Mouse (Mus musculus) hindbrain, embryonic 12.5 days (tissue): ENCODE results near the gene Foxred1. TPM values are rescaled to one million over a fixed set of nuclear protein-coding genes. Genes with fewer than 3 reads are reported as not detected.

ENCODE experiments used
- ATAC-seq: fragments of 200-750 bp; cut with Nextera tagmentation; 2 replicates; pipeline ENCODE4 v1.8.0; 2017; ENCODE audit warnings: moderate TSS enrichment; ENCODE audit not compliant: low FRiP score
- H3K27ac ChIP-seq: fragments of 300-500 bp; sonication (generic); 2 replicates; pipeline ENCODE4 v1.5.1; 2016; ENCODE audit warnings: mild to moderate bottlenecking
- H3K27me3 ChIP-seq: fragments of 300-500 bp; sonication (generic); 2 replicates; pipeline ENCODE4 v1.6.1; 2016; ENCODE audit warnings: mild to moderate bottlenecking
- H3K36me3 ChIP-seq: fragments of 300-500 bp; sonication (generic); 2 replicates; pipeline ENCODE4 v1.6.1; 2016; ENCODE audit warnings: mild to moderate bottlenecking
- H3K4me1 ChIP-seq: fragments of 300-500 bp; sonication (generic); 2 replicates; pipeline ENCODE4 v1.6.1; 2016
- H3K4me2 ChIP-seq: fragments of 300-500 bp; sonication (generic); replicated peaks from 2 replicates; pipeline ENCODE4 v1.6.1; 2016; ENCODE audit warnings: mild to moderate bottlenecking
- H3K4me3 ChIP-seq: fragments of 300-500 bp; sonication (generic); 2 replicates; pipeline ENCODE4 v1.5.1; 2016; ENCODE audit warnings: mild to moderate bottlenecking
- H3K9ac ChIP-seq: fragments of 300-500 bp; sonication (generic); 2 replicates; pipeline ENCODE4 v1.6.1; 2016; ENCODE audit warnings: mild to moderate bottlenecking, moderate library complexity
- H3K9me3 ChIP-seq: fragments of 300-500 bp; sonication (generic); replicated peaks from 2 replicates; pipeline ENCODE4 v1.6.1; 2016; ENCODE audit warnings: mild to moderate bottlenecking
- whole genome bisulfite sequencing: fragments of 180-500 bp; shearing (Covaris S2); methylation state at CpG from one replicate; pipeline ENCODE4 v1.1.7; 2016; 5-methylcytosine and 5-hydroxymethylcytosine counted together
- polyA plus RNA-seq: library from polyadenylated mRNA; unstranded; fragments of >200 nt; fragmentation: Nextera tagmentation; extraction: Ambion mirVana; gene quantifications from 2 replicates; pipeline ENCODE4 v1.2.1, GENCODE M21; 2016

Gene Foxred1
- polyA plus RNA-seq: 45.7 and 50.4 TPM in 2 replicates

DNA sequence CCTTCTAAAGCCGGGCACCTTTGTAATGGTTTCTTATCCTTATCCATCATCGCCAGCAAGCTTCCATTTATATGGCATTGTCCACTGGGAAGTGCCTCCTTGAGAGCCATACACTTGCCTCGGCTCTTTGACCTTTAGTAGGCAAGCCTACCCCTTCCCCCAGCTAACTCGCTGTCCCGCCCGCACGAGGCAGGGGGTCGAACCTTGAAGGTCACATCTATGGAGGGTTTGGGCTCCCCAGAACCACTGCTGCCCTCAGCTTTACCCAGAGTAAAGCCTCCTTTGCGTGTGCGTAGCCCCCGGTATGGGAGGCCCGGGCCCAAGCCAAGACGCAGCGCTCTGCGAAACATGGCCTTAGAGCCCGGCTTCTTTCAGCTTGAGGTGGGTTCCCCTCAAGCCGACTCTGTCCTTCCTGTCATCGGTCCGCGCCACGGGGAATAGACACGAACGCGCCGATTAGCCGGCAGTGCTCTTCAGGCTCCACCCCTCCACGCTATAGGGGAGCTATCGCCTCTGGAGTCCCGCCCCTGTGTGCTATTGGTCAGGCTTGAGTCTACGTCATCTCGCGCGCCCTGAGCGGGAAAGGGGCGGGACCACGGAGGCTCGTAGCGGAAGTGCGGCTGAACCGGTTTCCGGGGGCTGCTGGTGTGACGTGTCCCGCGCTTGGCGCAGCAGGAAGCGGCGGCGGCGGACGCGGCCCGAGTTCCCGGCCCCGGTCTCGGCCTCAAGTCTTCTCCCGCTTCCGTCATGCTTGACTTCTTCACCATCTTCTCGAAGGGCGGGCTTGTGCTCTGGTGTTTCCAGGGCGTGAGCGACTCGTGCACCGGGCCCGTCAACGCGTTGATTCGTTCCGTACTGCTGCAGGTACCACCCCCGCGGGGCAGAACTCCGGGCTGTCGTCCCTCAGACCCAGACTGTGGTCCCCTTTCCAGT lies at the start of gene Foxred1:
TSS of gene Foxred1 (minus strand) at position 514 of the 933 bp plus-strand sequence.
- Histone ChIP-seq H3K27ac (peak within 1 kb of the TSS; percentile 95), H3K4me1 (peaks cover 18% of the 10 kb centered on the region), H3K9ac (peak within 1 kb of the TSS; percentile 91), H3K4me2 (peak within 1 kb of the TSS; percentile 89), H3K36me3 (peaks cover 55% of the 10 kb centered on the region), H3K27me3 (no peaks in the 10 kb centered on the region), H3K4me3 (peak within 1 kb of the TSS; percentile 78), H3K9me3 (no peaks in the 10 kb centered on the region)
- peak; percentile 100 for ATAC-seq
- under 1% methylated on average over 72 of the region's 72 CpGs for WGBS

- WGBS: 92% methylated on average over 7 of the region's 7 CpGs
- H3K4me2 ChIP-seq: no peak overlapping the region
- no peaks in the 10 kb centered on the region for H3K4me1 ChIP-seq
- H3K36me3 ChIP-seq: peaks cover 11% of the 10 kb centered on the region; the same call in 1 of the 2 replicates
- no peaks in the 10 kb centered on the region for H3K9me3 ChIP-seq
- ATAC-seq: no peak
- no peak overlapping the region for H3K9ac ChIP-seq
- no peak overlapping the region for H3K27ac ChIP-seq
- H3K4me3 ChIP-seq: no peak overlapping the region
- no peaks in the 10 kb centered on the region for H3K27me3 ChIP-seq
These were observed 46.5 kb upstream of the Foxred1 start for GRCm38 (mm10) chr9:35257365-35257764.

GRCm38 (mm10) chr9:35249476-35249875 lies 38.6 kb upstream of the Foxred1 start:
- no peak for ATAC-seq
- no peaks in the 10 kb centered on the region for H3K36me3 ChIP-seq
- H3K4me3 ChIP-seq: no peak overlapping the region
- H3K27ac ChIP-seq: no peak overlapping the region
- H3K4me2 ChIP-seq: no peak overlapping the region
- H3K9ac ChIP-seq: no peak overlapping the region
- H3K27me3 ChIP-seq: no peaks in the 10 kb centered on the region
- H3K4me1 ChIP-seq: no peaks in the 10 kb centered on the region
- H3K9me3 ChIP-seq: no peaks in the 10 kb centered on the region

DNA sequence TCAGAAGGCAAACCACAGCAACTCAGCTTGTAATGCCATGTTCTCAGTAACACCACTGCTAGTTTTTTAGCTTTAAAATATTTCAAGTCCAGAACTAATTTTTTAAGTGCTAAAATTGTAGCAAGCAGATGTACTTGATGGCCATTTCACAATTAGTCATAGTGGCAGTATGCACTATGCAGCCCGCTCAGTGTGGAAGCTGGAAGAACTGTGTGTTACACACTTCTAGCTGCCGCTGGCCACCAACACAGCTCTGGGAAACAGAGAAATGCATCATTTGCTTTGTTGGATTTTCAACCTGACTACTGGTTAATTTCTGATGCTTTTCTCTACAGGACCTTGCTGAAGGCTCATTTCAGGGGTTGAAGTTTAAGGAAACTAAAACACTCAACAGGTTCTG lies 36.5 kb upstream of the Foxred1 start:
- Histone ChIP-seq H3K27me3 (no peaks in the 10 kb centered on the region), H3K9me3 (no peaks in the 10 kb centered on the region), H3K4me3 (no peak overlapping the region), H3K4me2 (no peak overlapping the region), H3K27ac (no peak overlapping the region), H3K36me3 (no peaks in the 10 kb centered on the region), H3K4me1 (no peaks in the 10 kb centered on the region), H3K9ac (no peak overlapping the region)
- 99% methylated on average over 2 of the region's 2 CpGs for WGBS
- no peak for ATAC-seq

DNA sequence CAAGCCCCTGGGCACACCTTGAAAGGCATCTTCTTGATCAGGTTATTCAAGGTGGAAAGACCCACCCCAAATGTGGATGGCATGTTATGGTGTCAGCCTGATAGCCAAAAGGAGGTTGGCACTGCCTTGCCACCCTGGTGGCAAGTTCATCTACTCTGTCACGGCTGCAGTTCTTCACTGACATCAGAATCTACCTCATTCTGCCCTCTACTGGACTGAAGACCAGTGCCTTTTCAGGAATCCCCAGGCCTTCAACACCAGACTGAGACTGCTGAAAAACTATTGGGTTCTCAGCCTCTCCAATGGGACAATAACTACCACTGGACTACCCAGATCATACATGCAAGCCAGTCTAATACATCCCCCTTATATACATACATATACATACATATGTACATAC lies 28.9 kb upstream of the Foxred1 start:
- no peak overlapping the region for H3K27ac ChIP-seq
- no peak overlapping the region for H3K9ac ChIP-seq
- H3K4me1 ChIP-seq: no peaks in the 10 kb centered on the region
- ATAC-seq: no peak
- peaks cover 5% of the 10 kb centered on the region for H3K36me3 ChIP-seq
- 65% methylated on average over 1 of the region's 1 CpGs for WGBS
- H3K9me3 ChIP-seq: no peaks in the 10 kb centered on the region
- no peak overlapping the region for H3K4me2 ChIP-seq
- H3K27me3 ChIP-seq: no peaks in the 10 kb centered on the region
- no peak overlapping the region for H3K4me3 ChIP-seq

DNA sequence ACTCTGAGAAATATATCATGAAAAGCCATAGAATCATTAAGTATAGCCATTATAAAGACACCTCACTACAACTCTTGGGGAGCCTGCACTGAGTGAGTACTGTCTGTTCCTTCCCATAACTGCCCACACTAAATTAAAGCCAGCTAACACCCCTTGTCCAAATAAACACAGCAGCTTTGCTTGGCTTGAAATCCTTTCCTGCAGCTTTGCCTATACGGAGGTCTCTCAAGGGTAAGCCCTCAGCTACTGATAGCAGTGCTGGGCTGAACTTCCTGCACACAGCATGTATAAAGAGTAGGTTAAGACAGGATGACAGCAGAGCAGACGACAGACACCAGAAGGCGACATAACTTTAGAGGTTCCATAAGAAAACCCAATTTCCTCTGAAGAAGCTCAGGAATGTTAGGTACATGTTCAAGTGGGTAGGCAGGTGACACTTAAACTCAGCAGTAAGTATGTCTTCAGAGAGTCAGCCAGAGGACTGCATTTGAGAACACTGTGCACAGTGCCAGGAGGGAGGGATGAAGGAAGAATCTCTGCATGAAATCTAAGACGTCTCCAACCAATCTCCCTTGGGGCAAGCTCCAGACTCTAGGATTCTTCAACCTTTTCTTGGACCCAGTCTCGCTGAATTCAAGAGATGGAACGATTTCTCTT lies 28.2 kb upstream of the Foxred1 start:
- 77% methylated on average over 6 of the region's 6 CpGs for WGBS
- Histone ChIP-seq H3K27me3 (no peaks in the 10 kb centered on the region), H3K36me3 (peaks cover 12% of the 10 kb centered on the region), H3K4me1 (no peaks in the 10 kb centered on the region), H3K9me3 (no peaks in the 10 kb centered on the region), H3K4me2 (no peak overlapping the region), H3K9ac (no peak overlapping the region), H3K4me3 (no peak overlapping the region), H3K27ac (no peak overlapping the region)
- ATAC-seq: no peak

GRCm38 (mm10) chr9:35238371-35238770 lies 27.5 kb upstream of the Foxred1 start:
- H3K27me3 ChIP-seq: no peaks in the 10 kb centered on the region
- H3K4me2 ChIP-seq: no peak overlapping the region
- no peak overlapping the region for H3K27ac ChIP-seq
- no peak overlapping the region for H3K4me3 ChIP-seq
- H3K36me3 ChIP-seq: peaks cover 18% of the 10 kb centered on the region
- no peak overlapping the region for H3K9ac ChIP-seq
- 100% methylated on average over 1 of the region's 1 CpGs for WGBS
- no peaks in the 10 kb centered on the region for H3K9me3 ChIP-seq
- ATAC-seq: no peak
- no peaks in the 10 kb centered on the region for H3K4me1 ChIP-seq

DNA sequence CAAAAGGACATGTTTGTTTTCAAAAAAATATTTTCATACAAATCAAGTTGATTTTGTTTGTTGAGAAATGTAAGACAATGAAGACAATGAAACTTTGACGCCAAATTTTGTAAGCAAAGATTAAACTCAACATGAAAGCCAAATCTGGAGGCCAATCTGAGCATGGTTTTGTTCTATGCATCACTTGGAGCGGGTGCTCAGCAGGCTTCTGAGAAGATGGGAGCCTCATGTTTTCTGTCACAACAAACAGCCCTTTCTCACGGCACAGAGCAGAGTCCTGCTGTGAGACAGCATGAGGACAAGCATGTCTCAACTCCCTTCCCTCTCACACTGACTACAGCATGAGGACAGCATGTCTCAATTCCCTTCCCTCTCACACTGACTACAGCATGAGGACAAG lies 25.1 kb upstream of the Foxred1 start:
- H3K36me3 ChIP-seq: peaks cover 30% of the 10 kb centered on the region
- H3K4me1 ChIP-seq: no peaks in the 10 kb centered on the region
- no peak overlapping the region for H3K9ac ChIP-seq
- ATAC-seq: no peak
- no peaks in the 10 kb centered on the region for H3K9me3 ChIP-seq
- H3K27me3 ChIP-seq: no peaks in the 10 kb centered on the region
- no peak overlapping the region for H3K4me2 ChIP-seq
- no peak overlapping the region for H3K27ac ChIP-seq
- WGBS: 48% methylated on average over 3 of the region's 3 CpGs
- H3K4me3 ChIP-seq: no peak overlapping the region

- H3K27ac ChIP-seq: no peak overlapping the region
- no peaks in the 10 kb centered on the region for H3K4me1 ChIP-seq
- ATAC-seq: no peak
- H3K4me2 ChIP-seq: no peak overlapping the region
- peaks cover 36% of the 10 kb centered on the region for H3K36me3 ChIP-seq
- no peak overlapping the region for H3K9ac ChIP-seq
- 92% methylated on average over 3 of the region's 3 CpGs for WGBS
- no peaks in the 10 kb centered on the region for H3K27me3 ChIP-seq
- no peak overlapping the region for H3K4me3 ChIP-seq
- no peaks in the 10 kb centered on the region for H3K9me3 ChIP-seq
These were observed 17.8 kb upstream of the Foxred1 start for GRCm38 (mm10) chr9:35228671-35229070.

GRCm38 (mm10) chr9:35223466-35223865 lies 12.6 kb upstream of the Foxred1 start:
- Histone ChIP-seq H3K36me3 (peaks cover 61% of the 10 kb centered on the region), H3K9me3 (no peaks in the 10 kb centered on the region), H3K4me2 (no peak overlapping the region), H3K9ac (no peak overlapping the region), H3K4me3 (no peak overlapping the region), H3K4me1 (no peaks in the 10 kb centered on the region), H3K27me3 (no peaks in the 10 kb centered on the region), H3K27ac (no peak overlapping the region)
- ATAC-seq: no peak
- WGBS: 99% methylated on average over 3 of the region's 3 CpGs

GRCm38 (mm10) chr9:35217963-35218362 lies 7.1 kb upstream of the Foxred1 start:
- H3K9ac ChIP-seq: no peak overlapping the region
- H3K4me1 ChIP-seq: no peaks in the 10 kb centered on the region
- WGBS: 83% methylated on average over 1 of the region's 1 CpGs
- H3K36me3 ChIP-seq: peaks cover 83% of the 10 kb centered on the region
- H3K27ac ChIP-seq: no peak overlapping the region
- no peak overlapping the region for H3K4me2 ChIP-seq
- ATAC-seq: no peak
- H3K27me3 ChIP-seq: no peaks in the 10 kb centered on the region
- no peak overlapping the region for H3K4me3 ChIP-seq
- H3K9me3 ChIP-seq: no peaks in the 10 kb centered on the region

DNA sequence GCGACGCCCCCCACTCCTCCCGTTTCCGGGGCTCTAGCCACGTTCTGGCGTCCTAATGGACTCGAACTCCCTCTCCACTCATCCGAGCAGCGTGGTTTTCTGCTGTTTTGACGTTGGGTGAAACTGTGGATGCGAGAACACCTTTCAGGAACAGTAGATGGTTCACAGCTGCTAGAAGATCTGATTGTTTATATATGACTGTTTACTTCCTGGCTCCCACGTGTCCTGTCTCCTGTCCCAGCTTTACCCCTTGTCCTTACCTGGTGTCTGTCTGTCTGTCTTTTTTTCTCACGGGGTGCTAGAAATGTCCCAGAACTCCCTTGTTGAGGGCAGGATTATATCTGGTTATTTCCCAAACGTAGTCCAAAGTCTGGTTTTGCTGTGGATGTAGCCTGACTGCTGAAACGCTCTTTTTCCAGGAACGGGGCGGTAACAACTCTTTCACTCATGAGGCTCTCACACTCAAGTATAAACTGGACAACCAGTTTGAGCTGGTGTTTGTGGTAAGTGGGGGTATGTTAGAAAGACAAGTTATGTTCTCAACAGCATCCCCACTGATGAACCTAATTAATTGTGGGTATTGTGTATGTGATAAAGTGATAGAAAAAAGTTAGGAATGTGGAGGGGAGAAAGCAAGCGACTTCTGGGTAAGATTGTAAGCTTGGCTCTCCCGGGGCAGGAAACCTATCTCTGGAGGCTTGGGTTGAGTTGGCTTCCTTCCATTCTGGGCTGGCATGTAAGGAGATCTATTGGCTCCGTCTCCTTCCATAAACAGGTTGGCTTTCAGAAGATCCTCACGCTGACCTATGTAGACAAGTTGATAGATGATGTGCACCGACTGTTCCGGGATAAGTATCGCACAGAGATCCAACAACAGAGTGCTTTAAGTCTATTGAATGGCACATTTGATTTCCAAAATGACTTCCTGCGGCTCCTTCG lies 987 bp upstream of the Foxred1 start:
- Histone ChIP-seq H3K27ac (peak overlapping the region; percentile 49; the same call in 1 of the 2 replicates), H3K4me2 (peak overlapping the region; percentile 89)
- WGBS: 37% methylated on average over 26 of the region's 26 CpGs

More for the DNA sequence above, 987 bp upstream of the Foxred1 start:
- peak overlapping the region; percentile 78 for H3K4me3 ChIP-seq
- ATAC-seq: no peak
- H3K36me3 ChIP-seq: peaks cover 55% of the 10 kb centered on the region
- H3K9ac ChIP-seq: peak overlapping the region; percentile 84
- no peaks in the 10 kb centered on the region for H3K9me3 ChIP-seq
- no peaks in the 10 kb centered on the region for H3K27me3 ChIP-seq
- peaks cover 18% of the 10 kb centered on the region for H3K4me1 ChIP-seq
